Mouse (Mus musculus) C2C12 (cell line): ENCODE results near the gene Tenm2.

Source experiments
- CTCF ChIP-seq: IDR thresholded peaks from one replicate; pipeline ENCODE4 v1.5.1; 2011; ENCODE audit not compliant: control insufficient read depth, insufficient read depth, insufficient read length
- MYOG ChIP-seq: IDR thresholded peaks from one replicate; pipeline ENCODE4 v1.6.1; 2011; ENCODE audit not compliant: control insufficient read depth, insufficient read length; ENCODE audit errors: extremely low read depth
- USF1 ChIP-seq: IDR thresholded peaks from one replicate; pipeline ENCODE4 v1.6.1; 2011; ENCODE audit warnings: low read depth, mild to moderate bottlenecking, control low read depth, moderate library complexity

DNA sequence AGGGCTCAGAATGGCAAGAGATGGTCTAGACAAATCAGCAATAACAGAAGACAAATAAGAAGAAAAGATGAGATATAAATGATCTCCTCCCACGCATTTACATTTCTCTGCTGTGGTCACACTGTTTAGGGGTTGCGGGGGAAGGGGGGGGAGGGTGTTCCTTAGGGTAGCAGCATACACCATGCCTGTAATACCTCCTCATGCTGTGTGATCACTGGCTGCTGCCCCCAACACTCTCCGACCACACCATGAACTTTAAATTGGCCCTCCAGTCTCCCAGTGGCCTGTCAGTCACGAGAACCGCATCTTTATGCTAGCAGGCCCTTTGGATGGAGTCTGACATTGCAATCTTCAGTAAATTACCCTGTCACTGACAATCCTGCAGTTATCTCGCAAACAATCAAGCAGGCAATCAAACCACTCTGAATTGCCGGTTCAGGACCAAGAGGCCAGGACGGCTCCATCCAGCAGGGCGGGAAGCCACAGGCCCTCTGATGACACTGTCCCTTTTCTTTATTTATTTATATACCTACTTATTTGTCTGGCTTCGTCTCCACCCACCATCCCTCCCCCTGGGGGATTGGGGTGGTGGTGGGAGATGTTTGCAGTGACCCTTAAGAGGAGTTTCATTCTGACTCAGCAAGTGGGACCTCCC, 1154.2 kb downstream of the Tenm2 start:
- no peak for TF ChIP-seq USF1
- TF ChIP-seq MYOG: no peak
- no peak for TF ChIP-seq CTCF
